Mouse (Mus musculus) CH12.LX (cell line): ENCODE measurements around the gene Gm3854.

Experiments used
- CTCF ChIP-seq, 2 experiments: IDR thresholded peaks in 1 of 2; conservative IDR thresholded peaks in 1 of 2; 2 replicates each; pipeline ENCODE4 v1.5.1; 2011 to 2012; ENCODE audit warnings: low read depth in 2 of 2, low read length in 2 of 2, improper control_type of control experiment in 1 of 2, inconsistent platforms in 1 of 2, mild to moderate bottlenecking in 1 of 2, moderate library complexity in 1 of 2
- JUND ChIP-seq: conservative IDR thresholded peaks from 2 replicates; pipeline ENCODE4 v1.6.1; 2011; ENCODE audit warnings: low read depth, low read length, improper control_type of control experiment
- POLR2A ChIP-seq: IDR thresholded peaks from 2 replicates; pipeline ENCODE4 v1.6.1; 2011; ENCODE audit warnings: low read depth, mild to moderate bottlenecking, improper control_type of control experiment, low read length

- TF ChIP-seq JUND (no peak), CTCF (conservative IDR thresholded peaks at IDR 0.05 in 1 of 2, IDR thresholded peaks at IDR 0.05 in 1 of 2; ENCODE audit: low read depth in 2 of 2, low read length in 2 of 2) (no peak), POLR2A (no peak)
Observed at GRCm38 (mm10) chr7:6389449-6389848, 45.9 kb downstream of the Gm3854 start.
